16 mouse cellular contexts compared by ENCODE assay signal in the genomic region with DNA sequence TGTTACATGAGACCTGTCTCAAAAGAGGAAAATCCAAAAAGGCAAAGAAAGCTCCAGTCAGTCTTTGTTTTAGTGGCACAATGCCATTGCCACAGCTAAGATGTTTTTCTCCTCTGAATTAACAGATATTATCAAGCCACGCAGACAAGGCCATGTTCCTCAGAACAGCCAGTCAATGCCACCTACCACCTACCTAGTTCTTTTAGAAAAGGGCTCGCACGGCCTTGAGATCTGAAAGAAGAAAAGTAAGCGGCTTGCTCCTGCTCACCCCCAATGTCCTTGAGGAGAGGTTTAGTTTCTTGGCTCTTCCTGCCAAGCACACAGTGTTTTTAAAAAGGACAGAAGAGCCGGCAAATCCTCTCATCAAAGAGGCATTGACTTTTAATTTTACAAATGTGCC.
"Had no signal": no experiment of that assay in that cellular context is flagged by ENCODE, and none has a peak within 500 bp of the region (broad histone marks: within the 10 kb centered on the region; RNA-seq: fewer than 3 reads in every experiment).

No protein-coding gene starts in this region.

- H3K4me1 ChIP-seq: liver, embryonic 15.5 days had no signal

- H3K4me2 ChIP-seq: limb, embryonic 13.5 days; liver, embryonic 11.5 days; liver, embryonic 15.5 days; midbrain, embryonic 15.5 days; neural tube, embryonic 15.5 days had no signal

- H3K36me3 ChIP-seq: limb, embryonic 13.5 days; liver, embryonic 15.5 days; midbrain, embryonic 15.5 days; neural tube, embryonic 15.5 days had no signal

- H3K4me3 ChIP-seq: layer of hippocampus, adult 2 months; limb, embryonic 13.5 days; liver, embryonic 15.5 days; midbrain, embryonic 15.5 days; neural tube, embryonic 15.5 days had no signal

- H3K9ac ChIP-seq: limb, embryonic 13.5 days; liver, embryonic 15.5 days; midbrain, embryonic 15.5 days; neural tube, embryonic 15.5 days had no signal

- ATAC-seq: lung, postnatal 0 days had no signal

- DNase-seq: kidney, adult 11 months; kidney, postnatal 10 days; kidney, postnatal 4 days; lung, adult 2 months; lung, postnatal 36 days; right cerebral cortex, adult 18-20 months; right cerebral cortex, postnatal 25 days; thymus, postnatal 36 days had no signal

- H3K27ac ChIP-seq: layer of hippocampus, adult 2 months; limb, embryonic 13.5 days; liver, embryonic 15.5 days; midbrain, embryonic 15.5 days; neural tube, embryonic 15.5 days; stomach, postnatal 0 days had no signal

- H3K27me3 ChIP-seq: limb, embryonic 13.5 days; liver, embryonic 15.5 days; midbrain, embryonic 15.5 days; neural tube, embryonic 15.5 days had no signal

- H3K9me3 ChIP-seq: limb, embryonic 13.5 days; liver, embryonic 15.5 days; midbrain, embryonic 15.5 days; neural tube, embryonic 15.5 days had no signal
